Mouse (Mus musculus) C2C12 (cell line): ENCODE results near the gene Dscam. TPM values are rescaled to one million over a fixed set of nuclear protein-coding genes. Genes with fewer than 3 reads are reported as not detected.

ENCODE experiments used
- H3K27me3 ChIP-seq: one replicate; pipeline ENCODE4 v1.6.1; 2011; ENCODE audit not compliant: control insufficient read depth, insufficient read depth, insufficient read length
- H3K36me3 ChIP-seq: one replicate; pipeline ENCODE4 v1.6.1; 2011; ENCODE audit not compliant: control insufficient read depth, insufficient read depth
- H3K4me3 ChIP-seq: one replicate; pipeline ENCODE4 v1.5.1; 2011; ENCODE audit warnings: mild to moderate bottlenecking, control low read depth; ENCODE audit not compliant: poor library complexity, insufficient read depth, severe bottlenecking
- H3K79me2 ChIP-seq: one replicate; pipeline ENCODE4 v1.6.1; 2011; ENCODE audit not compliant: control insufficient read depth, insufficient read depth
- H3K79me3 ChIP-seq: one replicate; pipeline ENCODE4 v1.6.1; 2011; ENCODE audit warnings: low read depth, control low read depth
- H3ac ChIP-seq: one replicate; pipeline ENCODE3; 2011; ENCODE audit warnings: low read depth; ENCODE audit not compliant: control insufficient read depth, insufficient read length
- CEBPB ChIP-seq: IDR thresholded peaks from one replicate; pipeline ENCODE4 v1.6.1; 2011; ENCODE audit warnings: low read depth, mild to moderate bottlenecking, control low read depth, moderate library complexity
- CTCF ChIP-seq: IDR thresholded peaks from one replicate; pipeline ENCODE4 v1.5.1; 2011; ENCODE audit not compliant: control insufficient read depth, insufficient read depth, insufficient read length
- FOSL1 ChIP-seq: IDR thresholded peaks from one replicate; pipeline ENCODE4 v1.8.0; 2011; ENCODE audit warnings: mild to moderate bottlenecking, low read length; ENCODE audit not compliant: poor library complexity, insufficient read depth, severe bottlenecking
- MAX ChIP-seq: IDR thresholded peaks from one replicate; pipeline ENCODE4 v1.6.1; 2011; ENCODE audit warnings: mild to moderate bottlenecking, control low read depth
- MYOD1 ChIP-seq: IDR thresholded peaks from one replicate; pipeline ENCODE4 v1.6.1; 2011; ENCODE audit warnings: low read depth; ENCODE audit not compliant: control insufficient read depth, insufficient read length
- MYOG ChIP-seq: IDR thresholded peaks from one replicate; pipeline ENCODE4 v1.6.1; 2011; ENCODE audit not compliant: control insufficient read depth, insufficient read length; ENCODE audit errors: extremely low read depth
- USF1 ChIP-seq: IDR thresholded peaks from one replicate; pipeline ENCODE4 v1.6.1; 2011; ENCODE audit warnings: low read depth, mild to moderate bottlenecking, control low read depth, moderate library complexity
- polyA plus RNA-seq: library from polyadenylated mRNA; unstranded; fragments of >200 nt; fragmentation: generic; extraction: Trizol; gene quantifications from one replicate; pipeline ENCODE4 v1.2.1, GENCODE M21; 2012; ENCODE audit warnings: missing spikeins

The Dscam gene
- polyA plus RNA-seq, 1 experiment, result not detected

- no peaks in the 10 kb centered on the region for H3K79me3 ChIP-seq
- H3K36me3 ChIP-seq, result no peaks in the 10 kb centered on the region
- H3K79me2 ChIP-seq, result no peaks in the 10 kb centered on the region
- no peak overlapping the region for H3ac ChIP-seq
- peaks cover 8% of the 10 kb centered on the region for H3K27me3 ChIP-seq
- H3K4me3 ChIP-seq, result no peak overlapping the region
- no peak for TF ChIP-seq MYOD1
- no peak for TF ChIP-seq CEBPB
- TF ChIP-seq CTCF, result no peak
- TF ChIP-seq MAX, result no peak
- TF ChIP-seq MYOG, result no peak
- TF ChIP-seq USF1, result no peak
- TF ChIP-seq FOSL1, result no peak
These were observed 497.2 kb downstream of the Dscam start for GRCm38 (mm10) chr16:96673191-96673847.

- Histone ChIP-seq H3K36me3 (no peaks in the 10 kb centered on the region), H3K79me3 (no peaks in the 10 kb centered on the region), H3K4me3 (no peak overlapping the region), H3K27me3 (peaks cover 8% of the 10 kb centered on the region), H3K79me2 (no peaks in the 10 kb centered on the region), H3ac (no peak overlapping the region)
- TF ChIP-seq MYOD1 (no peak), FOSL1 (no peak), CEBPB (no peak), USF1 (no peak), CTCF (no peak), MYOG (no peak), MAX (no peak)
These were observed 498.8 kb downstream of the Dscam start for GRCm38 (mm10) chr16:96671603-96672374.

GRCm38 (mm10) chr16:96669706-96670105 lies 500.8 kb downstream of the Dscam start:
- Histone ChIP-seq H3ac (no peak overlapping the region), H3K79me3 (no peaks in the 10 kb centered on the region), H3K4me3 (no peak overlapping the region), H3K27me3 (peaks cover 8% of the 10 kb centered on the region), H3K36me3 (no peaks in the 10 kb centered on the region), H3K79me2 (no peaks in the 10 kb centered on the region)
- TF ChIP-seq USF1 (no peak), MYOG (no peak), CTCF (no peak), MYOD1 (no peak), CEBPB (no peak)

- TF ChIP-seq MAX (no peak), CEBPB (no peak)
These were observed 502.1 kb downstream of the Dscam start for GRCm38 (mm10) chr16:96668478-96668877.

GRCm38 (mm10) chr16:96661073-96661472 lies 509.5 kb downstream of the Dscam start:
- TF ChIP-seq MYOD1, result no peak
- no peak for TF ChIP-seq MAX
- TF ChIP-seq FOSL1, result no peak
- no peak for TF ChIP-seq MYOG
- TF ChIP-seq USF1, result no peak
- TF ChIP-seq CTCF, result no peak
- no peak for TF ChIP-seq CEBPB
- H3K79me3 ChIP-seq, result no peaks in the 10 kb centered on the region
- H3ac ChIP-seq, result no peak overlapping the region
- H3K36me3 ChIP-seq, result no peaks in the 10 kb centered on the region
- no peaks in the 10 kb centered on the region for H3K79me2 ChIP-seq
- H3K4me3 ChIP-seq, result no peak overlapping the region
- H3K27me3 ChIP-seq, result no peaks in the 10 kb centered on the region

More at GRCm38 (mm10) chr16:96668478-96668877, 502.1 kb downstream of the Dscam start:
- Histone ChIP-seq H3K79me2 (no peaks in the 10 kb centered on the region), H3ac (no peak overlapping the region), H3K79me3 (no peaks in the 10 kb centered on the region), H3K4me3 (no peak overlapping the region), H3K36me3 (no peaks in the 10 kb centered on the region), H3K27me3 (peaks cover 4% of the 10 kb centered on the region)
